Mouse (Mus musculus) megakaryocyte, embryonic 14.5 days (primary cell): Measurements from ENCODE around the gene Polg.

ENCODE experiments used
- FLI1 ChIP-seq: IDR thresholded peaks from 2 replicates; pipeline ENCODE4 v1.6.1; 2012; ENCODE audit warnings: low read length, inconsistent platforms, mixed read lengths
- GATA1 ChIP-seq: IDR thresholded peaks from 3 replicates; pipeline ENCODE4 v1.6.1; 2012; ENCODE audit warnings: mixed read lengths, low read length, inconsistent platforms, borderline replicate concordance

GRCm38 (mm10) chr7:79425804-79426203, 40.4 kb downstream of the Polg start:
- TF ChIP-seq GATA1, result no peak
- no peak for TF ChIP-seq FLI1
